Mouse (Mus musculus): ENCODE data around the gene Cdc42ep4.

DNA sequence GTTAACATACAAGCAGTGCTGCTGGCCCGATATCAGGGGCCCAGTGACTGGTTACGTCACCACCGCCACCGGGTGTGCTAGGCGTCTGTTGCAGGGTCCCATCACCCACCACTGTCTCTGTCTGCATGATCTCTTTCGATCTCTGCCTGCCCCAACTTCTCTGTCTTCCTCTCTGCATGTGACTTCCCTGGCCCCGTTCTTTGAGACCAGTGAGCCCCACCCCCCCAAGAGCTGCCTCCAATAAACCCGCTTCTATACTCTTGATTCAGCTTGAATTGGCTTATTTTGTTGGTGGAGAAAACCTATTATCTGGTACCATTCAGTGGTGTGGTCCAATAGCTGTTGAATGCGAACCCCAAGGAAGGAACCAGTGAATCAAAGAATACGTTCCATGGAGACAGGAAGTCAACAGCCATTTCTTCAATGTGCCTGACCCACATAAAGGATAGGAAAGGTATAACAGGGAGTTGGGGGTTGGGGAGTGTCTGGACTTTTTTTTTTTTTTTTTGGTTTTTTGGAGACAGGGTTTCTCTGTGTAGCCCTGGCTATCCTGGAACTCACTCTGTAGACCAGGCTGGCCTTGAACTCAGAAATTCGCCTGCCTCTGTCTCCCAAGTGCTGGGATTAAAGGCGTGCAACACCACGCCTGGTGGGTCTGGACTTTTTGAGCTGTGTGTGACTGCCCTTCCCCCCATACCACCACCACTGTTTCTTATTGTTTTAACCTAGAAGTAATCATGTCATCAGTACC, 35.9 kb upstream of the Cdc42ep4 start:
- TF ChIP-seq CTCF (IDR thresholded peaks at IDR 0.05; ENCODE audit: insufficient read depth, low read depth, low read length) (no peak), POLR2A (IDR thresholded peaks at IDR 0.05; ENCODE audit: insufficient read depth, low read depth, low read length) (no peak)

Measured in olfactory bulb, adult 2 months (tissue).